Mouse (Mus musculus) lung, postnatal 4 days (tissue): Measurements from ENCODE around the gene Gimap9.

Source experiments
- DNase-seq, 2 experiments: peaks; one replicate each; pipeline ENCODE4 v3.0.0; 2021

The Gimap9 gene

DNA sequence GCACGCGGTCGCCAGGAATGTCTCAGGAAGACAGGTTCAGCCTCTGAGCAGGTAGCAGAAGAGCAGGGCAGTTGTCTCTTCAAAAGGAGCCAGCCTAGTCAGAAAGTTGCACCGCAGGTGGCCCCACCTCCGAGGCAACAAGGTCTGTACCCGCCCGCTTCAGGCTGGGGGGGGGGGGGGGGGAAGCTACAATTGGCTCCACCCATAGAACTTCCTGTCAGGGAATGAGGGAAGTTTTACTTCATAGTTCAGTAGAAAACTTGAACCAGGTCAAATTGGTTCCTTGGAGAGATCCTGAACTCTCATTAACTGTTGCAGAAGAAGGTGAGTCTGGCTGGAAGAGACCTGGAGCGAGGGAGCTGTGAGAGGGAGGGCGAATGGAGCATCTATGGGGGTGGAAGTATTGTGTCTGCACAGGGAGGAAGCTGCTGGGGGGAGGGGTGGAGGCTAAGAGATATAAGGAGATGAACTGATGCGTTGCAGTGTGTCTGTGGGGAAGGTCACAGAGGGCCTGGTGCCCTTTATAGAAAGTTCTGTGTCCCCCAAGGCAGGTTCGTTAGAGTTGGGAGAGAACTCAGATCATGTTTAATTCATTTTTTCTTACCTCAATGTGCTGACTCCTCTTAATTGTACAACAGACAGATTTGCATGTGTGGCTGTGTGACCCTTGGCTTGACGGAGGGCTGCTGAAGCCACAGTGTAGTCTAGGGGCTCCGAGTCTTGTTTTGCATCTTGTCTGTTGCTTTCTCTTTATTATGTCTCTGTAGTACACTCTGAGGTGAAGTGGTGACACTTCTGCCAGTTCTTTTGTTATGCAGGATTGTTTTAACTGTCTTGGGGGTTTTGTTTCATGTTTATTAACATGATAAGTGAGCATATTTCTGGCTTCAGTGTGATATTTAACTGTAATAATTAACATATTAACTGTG is at the start of gene Gimap9:
Gimap9 (plus strand) TSS at position 199 of the 929 bp plus-strand sequence.
- DNase-seq, result peak; percentile 42 to 61

DNA sequence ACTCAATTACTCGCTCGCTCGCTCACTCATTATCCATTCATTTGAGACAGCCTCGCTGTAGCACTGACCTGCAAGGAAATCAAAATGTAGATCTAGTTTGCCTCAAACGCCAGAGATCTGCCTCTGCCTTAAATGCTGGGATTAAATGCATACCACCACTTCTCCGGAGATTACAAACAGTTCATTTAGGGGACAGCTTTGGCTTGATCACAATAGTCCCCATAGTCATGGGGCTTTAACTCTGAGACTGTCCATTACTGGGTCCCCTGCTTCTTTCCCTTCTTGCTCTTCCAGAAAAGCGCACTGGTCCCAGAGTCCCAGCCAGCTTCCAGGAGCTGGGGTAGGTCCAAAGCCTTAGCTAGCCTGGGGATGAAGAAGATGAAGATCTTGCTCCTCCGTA is 49.5 kb upstream of the Gimap9 start, which contains the start of gene AI854703:
AI854703 (plus strand) TSS at position 301 of the 400 bp plus-strand sequence.
- DNase-seq, result no peak

DNA sequence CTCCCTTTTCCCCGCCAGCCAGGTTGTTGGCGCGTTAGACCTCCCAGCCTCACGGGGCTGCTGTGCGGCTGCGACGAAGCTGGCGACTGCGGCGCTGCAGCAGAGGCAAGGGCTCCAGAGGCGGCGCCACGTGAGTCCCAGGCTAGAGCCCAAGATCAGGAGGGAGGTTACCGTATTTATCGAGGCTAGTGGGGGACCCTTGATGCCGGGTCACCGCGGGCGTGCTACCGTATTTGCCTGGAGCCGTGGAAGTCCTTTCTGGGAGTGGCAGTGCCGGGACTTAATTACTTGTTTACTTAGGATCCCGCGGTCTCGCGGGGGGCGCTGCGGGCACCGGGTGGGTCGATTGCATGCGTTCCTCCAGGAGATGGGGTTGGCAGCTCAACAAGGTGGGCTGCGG is 48.9 kb upstream of the Gimap9 start:
- DNase-seq, result peak; percentile 41 to 57

DNA sequence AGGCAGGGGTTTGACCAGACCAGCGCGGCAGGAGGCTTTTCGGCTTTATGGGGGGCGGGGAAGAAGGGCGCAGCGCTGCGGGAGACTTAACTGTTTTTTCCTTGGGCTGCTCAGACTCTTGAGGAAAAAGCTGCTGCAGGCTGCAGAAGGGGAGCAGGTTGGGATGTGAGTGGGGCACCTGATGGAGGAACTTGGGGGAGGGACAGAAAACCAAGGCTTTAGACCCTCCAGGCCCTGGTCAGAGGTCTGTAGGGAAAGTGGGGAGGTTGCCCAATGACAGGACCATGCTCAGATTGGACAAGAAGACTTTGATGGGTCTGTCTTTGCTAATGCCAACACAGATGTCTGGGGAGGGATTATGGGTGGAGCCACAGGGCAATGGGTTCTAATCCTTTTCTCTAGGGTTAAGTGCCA is 48.4 kb upstream of the Gimap9 start:
- no peak for DNase-seq

DNA sequence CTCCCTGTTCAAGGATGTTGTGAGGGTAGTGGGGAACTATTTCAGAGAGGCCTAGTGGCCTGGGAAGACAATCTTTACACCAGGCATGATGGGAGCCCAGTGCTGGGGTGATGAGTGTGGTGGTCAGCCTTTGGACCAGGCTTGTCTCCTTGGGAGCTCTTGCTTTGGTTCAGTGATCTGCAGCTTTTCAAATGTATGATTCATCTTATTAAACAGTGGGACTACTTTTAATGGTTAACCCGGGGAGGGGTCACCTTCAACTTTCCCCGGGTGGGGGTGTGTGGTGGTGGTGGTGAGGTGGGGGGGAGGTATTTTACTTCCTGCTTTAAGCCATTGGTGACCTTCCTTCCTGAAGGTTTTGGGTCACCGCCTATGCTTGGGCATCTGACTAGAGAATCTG is 47.6 kb upstream of the Gimap9 start:
- no peak for DNase-seq

DNA sequence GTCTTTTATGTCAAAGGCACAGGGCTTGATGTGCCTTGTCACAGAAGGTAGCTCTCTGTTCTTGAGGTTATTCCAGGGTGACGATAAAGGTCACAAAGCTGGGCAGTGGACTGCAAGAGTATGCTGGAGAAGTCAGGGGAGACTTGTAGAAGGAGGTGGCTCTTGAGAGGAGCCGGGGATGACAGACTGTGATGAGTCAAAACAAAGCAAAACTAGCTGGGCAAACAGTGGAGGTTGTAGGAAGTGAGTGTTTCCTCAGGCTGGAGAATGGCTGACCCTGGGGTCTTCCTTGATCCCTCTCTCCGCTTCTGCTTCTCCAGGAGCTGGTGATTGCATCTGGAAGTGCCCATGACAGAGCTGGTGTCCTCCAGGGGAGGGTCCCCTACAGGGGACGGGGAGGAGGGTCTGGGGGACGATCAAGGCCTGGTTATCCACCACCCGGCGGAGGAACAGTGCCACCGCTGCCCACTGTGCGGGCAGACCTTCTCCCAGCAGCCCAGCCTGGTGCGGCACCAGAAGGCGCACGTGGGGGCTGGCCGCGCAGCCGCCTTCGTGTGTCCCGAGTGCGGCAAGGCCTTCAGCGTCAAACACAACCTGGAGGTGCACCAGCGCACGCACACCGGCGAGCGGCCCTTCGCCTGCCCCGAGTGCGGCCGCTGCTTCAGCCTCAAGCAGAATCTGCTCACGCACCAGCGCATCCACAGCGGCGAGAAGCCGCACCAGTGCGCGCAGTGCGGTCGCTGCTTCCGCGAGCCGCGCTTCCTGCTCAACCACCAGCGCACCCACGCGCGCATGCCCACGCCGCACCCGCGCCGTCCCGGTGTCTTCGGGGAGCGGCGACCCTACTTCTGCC is 46.9 kb upstream of the Gimap9 start:
- DNase-seq, result peak; percentile 25 to 39

DNA sequence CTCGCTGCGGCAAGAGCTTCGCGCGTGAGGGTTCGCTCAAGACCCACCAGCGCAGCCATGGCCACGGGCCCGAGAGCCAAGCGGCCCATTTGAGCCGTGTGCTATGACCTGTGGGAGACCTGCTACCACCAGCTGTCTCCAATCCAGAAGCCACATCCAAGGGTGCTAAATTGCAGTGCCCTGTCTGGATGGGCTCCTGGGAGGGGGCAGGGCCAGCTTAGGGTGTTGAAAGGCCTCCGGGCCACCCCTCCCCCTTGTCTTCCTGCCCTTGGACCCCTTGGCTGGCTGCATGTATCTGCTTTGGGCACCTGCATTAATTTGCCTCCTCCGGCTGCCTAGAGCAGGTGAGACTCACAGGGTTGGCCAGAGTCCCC is 46.3 kb upstream of the Gimap9 start:
- no peak for DNase-seq

DNA sequence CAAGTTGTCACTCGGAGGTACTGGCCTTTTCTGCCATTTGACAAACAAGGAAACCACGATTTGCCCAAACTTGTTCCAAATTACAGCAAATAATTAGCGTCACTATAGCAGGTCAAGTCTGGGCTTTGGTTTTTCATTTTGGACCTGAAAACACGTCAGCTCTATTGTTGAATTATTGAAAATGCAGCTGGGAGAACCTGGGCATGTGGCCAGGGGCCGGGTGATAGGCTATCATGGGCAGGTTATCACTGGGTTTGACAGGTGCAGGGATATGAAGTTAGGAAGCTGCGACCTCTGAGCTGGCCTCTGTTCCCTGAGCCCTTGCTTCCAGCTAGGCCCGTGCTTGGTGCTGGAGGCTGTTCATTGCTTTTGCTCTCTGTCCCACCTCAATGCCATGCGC is 45.1 kb upstream of the Gimap9 start:
- DNase-seq, result peak in 1 of 2 experiments; percentile 12

DNA sequence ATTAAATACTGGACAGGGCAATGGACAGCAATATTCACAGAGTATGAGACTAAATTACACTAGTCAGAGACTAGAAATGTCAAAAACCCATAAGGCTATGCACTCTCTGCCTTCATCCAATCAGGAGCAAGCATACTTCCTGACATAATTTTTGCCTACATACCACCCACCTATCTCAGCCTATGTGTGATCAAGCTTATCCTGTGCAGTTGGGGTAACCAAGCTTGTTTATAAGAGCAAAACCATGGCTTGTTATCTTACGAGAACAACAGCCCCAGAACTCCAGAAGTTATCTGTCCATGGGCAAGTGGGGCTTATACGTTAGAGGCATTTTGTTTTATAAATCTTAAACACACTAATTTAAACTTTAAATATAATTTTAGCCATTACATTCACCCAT is 40.8 kb upstream of the Gimap9 start:
- no peak for DNase-seq

DNA sequence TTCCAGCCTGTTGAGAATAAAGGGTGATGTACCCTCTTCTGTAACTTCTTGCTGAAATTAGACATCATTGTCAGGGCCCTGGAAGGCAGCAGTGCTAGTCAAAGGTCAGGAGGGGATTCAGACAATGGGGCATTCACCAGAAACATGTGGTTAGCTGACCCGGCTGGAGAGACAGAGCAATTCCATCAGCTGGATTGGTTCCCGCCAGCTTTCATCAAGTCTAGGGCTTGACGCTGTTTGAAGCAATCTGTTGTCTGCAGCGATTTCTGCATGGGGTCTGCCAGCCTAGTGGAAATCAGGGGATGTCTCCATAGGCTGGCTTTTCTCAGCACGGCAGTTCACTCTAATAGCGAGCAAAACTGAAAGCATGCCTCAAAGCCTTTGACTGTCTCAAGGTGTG is 39.4 kb upstream of the Gimap9 start:
- peak in 1 of 2 experiments; percentile 15 for DNase-seq

DNA sequence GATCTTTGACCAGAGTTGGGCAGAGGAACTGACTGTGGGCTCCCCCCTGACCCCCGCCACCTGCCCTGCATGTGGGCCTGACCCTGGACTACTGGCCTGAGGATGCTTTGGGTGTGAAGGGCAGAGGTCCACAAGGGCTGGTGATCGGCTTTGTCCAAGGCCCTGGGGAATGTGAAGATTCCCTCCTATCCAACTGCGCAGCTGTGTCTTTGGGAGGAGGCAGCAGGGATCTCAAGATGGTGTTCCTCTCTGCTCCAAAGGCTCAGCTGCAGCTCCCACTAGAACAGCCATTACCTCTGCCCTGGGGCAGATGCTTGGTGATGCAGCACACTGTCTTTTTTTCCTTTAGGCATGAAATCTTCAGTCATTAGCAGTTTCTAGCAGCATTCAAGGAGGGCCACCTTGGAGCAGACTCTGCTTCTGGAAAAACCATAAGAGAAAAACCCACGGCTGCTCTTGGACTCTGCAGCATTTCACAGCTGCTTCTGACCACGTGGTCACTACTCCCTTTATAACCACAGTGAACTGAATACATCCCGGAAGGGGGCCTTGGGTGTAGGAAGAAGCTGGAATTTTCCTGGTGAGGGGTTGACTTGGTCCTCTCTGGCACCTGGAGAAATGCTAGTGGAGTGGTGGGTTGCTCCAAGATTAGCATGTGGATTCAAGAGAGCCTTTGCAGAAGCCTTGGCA is 38.0 kb upstream of the Gimap9 start:
- DNase-seq, result no peak

DNA sequence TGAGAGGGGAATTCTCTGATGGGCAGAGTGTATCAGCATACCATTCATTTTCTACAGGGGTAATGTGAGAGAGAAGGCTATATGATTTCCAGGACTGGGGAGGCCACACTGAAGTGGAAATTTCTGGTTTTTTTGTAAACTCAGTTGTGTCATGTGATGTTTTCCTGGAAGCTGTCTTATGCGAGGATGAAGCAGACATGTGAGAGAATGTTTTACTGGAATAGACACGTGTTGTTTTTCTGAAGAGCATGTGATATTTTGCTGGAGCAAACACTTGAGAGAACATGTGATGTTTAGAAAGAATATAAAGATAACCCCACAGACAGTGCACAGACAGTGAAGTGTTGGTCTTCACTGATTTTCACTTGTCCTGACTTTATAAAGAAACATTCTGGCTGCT is 37.4 kb upstream of the Gimap9 start:
- DNase-seq, result no peak

DNA sequence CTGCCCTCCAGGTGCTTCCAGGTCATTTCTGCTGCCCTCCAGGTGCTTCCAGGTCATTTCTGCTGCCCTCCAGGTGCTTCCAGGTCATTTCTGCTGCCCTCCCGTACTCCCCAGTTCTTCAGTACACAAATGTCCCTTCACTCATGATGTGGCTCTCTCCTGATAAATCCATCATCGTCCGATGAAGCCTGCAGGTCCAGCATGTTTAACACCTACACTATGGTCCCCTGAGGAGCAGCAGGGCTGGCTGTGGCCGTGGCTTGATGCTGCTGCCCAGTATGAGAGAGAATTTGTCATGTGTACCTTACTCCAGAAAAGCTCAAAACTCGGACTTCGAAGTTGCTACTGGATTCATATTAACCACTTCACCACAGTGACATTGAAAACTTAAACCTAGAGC is 34.5 kb upstream of the Gimap9 start:
- DNase-seq, result no peak

DNA sequence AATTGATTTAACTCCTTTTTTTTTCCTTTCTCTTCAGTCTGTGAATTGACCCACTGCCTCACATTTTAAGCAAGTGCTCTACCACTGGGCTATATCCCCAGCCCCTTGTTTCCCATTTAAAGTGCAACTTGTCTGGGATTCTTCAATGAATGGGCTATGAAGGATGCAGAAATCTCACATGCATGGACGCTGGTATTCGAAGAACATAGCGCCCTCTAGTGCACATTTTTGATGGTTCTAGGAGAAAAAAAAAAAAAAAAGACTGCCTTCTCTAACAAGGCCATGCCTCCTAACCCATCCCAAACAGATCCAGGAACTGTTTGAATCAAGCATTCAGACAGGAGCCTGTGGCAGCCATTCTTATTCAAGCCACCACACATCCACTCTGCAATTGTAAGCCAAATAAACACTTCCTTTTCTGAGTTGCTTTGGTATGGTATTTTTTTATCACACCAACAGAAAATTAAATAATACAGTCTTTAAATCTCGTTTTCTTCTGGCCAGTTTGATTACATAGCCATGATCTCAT is 33.1 kb upstream of the Gimap9 start:
- DNase-seq, result peak in 1 of 2 experiments; percentile 40

DNA sequence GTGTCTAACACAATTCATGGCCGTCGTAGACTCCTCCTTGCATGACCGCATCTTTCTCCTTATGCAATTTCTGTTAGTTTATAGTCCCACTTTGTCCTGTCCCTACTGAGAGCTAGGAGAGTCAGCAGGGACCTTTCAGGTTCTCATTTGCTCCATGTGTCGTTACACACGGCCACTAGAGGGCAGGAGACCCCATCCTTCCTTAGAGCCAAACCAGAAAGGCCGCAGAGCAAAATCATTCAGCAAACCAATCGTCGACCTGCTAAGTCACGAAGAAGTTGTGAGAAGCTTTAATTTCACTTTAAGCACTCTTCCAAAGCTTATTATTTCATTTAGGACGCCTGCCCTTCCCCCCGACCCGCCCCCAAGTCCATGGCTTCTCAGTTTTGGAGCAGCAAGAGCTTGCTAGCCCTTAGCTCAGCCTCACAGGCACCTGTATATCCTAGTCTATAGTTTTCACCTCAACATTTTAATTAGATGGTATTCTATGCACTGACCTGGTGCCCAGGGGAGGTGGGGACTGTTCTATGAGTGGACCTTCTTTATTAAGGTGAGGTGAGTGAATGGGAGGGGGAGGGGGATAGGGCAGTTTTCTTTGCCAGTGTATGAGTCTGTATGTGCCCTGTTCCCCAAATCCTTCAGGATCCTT is 30.1 kb upstream of the Gimap9 start:
- DNase-seq, result peak; percentile 65 to 79

DNA sequence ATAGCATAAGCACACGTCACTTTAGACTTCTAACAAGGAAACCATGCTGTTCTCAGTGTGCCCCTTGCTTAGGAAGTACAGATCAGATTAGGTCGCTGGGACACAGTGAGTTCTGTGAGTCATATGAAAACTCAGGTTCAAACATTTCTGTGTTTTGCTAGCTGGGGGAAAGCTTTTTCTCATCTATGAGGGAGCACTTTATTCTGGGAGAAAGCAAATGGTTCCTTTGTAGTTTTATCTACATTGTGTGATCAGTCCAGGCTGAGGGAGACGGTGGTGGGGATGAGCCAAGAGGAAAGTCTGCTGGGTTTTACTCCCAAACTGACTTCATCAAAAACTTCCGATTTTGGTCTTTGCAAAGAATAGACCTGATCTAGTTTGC is 29.6 kb upstream of the Gimap9 start:
- DNase-seq, result no peak

DNA sequence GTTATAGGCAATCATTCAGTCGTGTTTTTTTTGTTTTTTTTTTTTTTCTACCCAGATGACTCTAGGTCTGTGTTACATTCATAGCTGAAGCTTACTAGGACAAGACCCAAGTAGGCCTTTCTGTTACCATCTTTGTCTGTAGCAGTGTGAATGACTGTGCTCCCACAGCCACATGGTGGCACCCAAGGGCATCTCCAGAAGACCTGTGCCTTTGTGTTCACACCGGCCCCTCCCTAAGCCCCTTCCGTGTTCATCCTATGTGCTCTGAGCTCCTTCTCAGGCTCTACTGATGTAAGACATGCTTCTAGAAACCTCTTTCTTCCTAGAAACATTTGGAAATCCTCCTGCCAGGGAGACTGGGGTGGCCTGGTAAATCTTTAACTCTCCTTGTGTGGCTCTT is 28.9 kb upstream of the Gimap9 start, which contains the start of gene Gimap8:
Gimap8 (plus strand) TSS at position 240 of the 400 bp plus-strand sequence.
- DNase-seq, result peak; percentile 81 to 84

DNA sequence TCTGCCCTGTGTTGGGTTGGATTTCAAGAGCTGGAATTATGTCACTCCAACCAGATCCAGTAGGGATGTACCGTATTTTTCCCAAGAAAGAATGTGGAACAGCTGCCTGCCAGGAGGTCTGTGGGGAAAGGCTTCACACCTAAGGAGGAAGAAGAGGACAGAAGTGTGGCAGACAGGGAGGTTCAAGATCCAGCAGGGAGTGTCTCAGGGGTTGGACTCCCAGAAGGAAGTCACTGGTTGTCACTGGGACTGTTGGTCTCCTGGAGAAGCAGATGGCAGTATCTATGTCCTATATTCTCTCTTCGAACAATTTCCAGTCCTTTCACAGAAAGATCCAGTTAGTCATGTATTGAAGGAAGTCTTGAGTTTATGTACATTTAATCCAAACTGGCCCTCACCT is 28.3 kb upstream of the Gimap9 start:
- DNase-seq, result no peak

DNA sequence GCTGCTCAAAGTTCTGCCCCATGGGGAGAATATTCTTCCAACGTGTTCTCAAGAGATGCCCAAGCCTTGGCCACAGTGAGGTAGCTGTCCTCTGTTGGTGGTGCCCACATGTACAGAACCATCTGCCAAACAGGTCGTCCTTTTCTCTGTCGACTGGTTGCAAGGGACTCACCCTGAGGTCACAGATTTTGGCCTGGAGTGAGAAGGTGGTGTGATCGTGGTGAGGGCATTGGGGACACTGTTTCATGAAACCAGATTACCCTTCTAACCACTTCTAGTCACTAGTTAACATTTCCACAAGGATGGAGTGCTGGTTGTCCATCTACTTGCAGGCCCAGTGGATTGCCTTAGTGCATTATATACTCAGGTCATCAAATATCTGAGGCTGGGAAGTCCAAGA is 27.1 kb upstream of the Gimap9 start:
- no peak for DNase-seq

DNA sequence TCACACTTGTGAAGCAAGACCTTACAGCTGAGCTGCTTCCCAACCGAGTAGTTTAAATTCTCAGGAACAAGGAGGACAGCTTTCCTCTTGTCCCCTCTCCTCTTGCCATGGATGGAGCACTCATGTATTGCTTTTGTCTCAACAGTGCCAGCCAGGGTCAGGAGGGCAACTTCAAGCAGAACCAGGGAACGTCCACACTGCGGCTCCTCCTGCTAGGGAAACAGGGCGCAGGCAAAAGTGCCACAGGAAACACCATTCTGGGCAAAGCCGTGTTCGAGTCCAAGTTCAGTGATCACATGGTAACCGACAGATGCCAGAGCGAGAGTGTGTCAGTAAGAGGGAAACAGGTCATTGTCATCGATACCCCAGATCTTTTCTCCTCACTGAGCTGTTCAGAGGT is 25.9 kb upstream of the Gimap9 start:
- DNase-seq, result no peak

DNA sequence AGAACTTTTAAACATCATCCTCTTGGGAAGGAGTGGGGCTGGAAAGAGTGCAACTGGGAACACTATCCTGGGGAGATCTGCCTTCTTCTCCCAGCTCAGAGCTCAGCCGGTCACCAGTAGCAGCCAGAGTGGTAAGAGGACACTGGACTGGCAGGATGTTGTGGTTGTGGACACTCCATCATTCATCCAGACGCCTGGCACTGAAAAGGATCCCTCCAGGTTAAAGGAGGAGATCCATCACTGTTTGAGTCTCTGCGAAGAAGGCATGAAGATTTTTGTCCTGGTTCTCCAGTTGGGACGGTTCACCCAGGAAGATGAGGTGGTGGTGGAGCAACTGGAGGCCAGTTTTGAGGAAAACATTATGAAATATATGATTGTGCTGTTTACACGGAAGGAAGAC is 17.2 kb upstream of the Gimap9 start:
- no peak for DNase-seq

DNA sequence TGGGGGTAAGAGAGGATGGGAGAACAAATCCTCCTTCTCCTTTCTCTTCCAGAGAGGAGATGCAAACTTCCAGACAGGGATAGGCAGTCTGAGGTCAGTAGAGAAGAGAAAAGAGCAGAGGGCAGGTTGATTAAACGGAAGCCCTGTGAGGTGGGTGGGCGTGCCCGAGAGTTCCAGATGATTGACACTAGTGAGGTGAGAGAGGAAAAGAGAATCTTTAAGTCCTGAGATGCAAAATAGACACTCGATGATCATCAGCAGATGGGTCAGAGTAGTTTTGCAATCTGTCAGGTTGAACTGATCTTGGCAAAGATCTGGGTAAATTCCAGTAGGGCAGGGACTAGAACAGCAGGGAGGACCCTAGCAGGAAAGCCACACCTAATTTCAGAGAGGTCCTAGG is 11.2 kb upstream of the Gimap9 start:
- no peak for DNase-seq
